8 mouse cellular contexts compared by ENCODE assay signal in the genomic region with DNA sequence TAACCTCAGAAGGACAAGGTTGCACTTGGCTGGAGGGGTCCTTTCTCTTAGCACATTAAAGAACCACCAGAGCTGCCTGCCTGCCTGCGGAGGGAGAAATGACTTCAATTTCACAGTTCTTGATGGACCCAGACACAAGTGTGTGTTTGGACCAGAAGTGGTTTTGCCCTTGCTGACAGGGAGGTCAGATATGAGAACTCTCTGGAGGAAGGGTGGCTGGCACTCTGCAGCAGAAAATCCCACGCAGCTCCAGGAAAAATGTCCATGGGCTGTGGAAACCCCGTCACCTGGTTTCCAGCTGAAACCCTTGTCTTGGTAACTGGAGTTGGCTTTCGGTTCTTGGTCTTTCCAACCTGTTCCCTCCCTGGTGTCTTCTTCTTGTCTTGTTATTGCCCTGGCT.
DNase-seq lines count a peak whose midpoint lies in the region; ATAC-seq and TF ChIP-seq lines count a peak whose summit lies in the region.

No protein-coding gene starts in this region.

- peaks cover 35% of the 10 kb centered on the region for H3K4me1 ChIP-seq in forebrain, embryonic 16.5 days (replicated peaks; ENCODE audit: control insufficient read depth, insufficient read depth, low read length)
- peaks cover 10% of the 10 kb centered on the region; the same call in 1 of the 2 replicates for H3K4me1 ChIP-seq in intestine, embryonic 16.5 days (ENCODE audit: control insufficient read depth, insufficient read depth, low read length)
- no peaks in the 10 kb centered on the region for H3K4me1 ChIP-seq in small intestine, adult 2 months (ENCODE audit: control insufficient read depth, insufficient read depth, insufficient read length, low read length)

- no peaks in the 10 kb centered on the region for H3K27me3 ChIP-seq in forebrain, embryonic 16.5 days (replicated peaks; ENCODE audit: control insufficient read depth, insufficient read depth, low read length)
- H3K27me3 ChIP-seq in intestine, embryonic 16.5 days (replicated peaks; ENCODE audit: control insufficient read depth, insufficient read depth, low read length): no peaks in the 10 kb centered on the region
- no peaks in the 10 kb centered on the region for H3K27me3 ChIP-seq in small intestine, adult 2 months (ENCODE audit: control insufficient read depth, insufficient read depth, low read length)

- 47% methylated on average over 4 of the region's 4 CpGs for WGBS in forebrain, embryonic 16.5 days
- 72% methylated on average over 4 of the region's 4 CpGs for WGBS in intestine, embryonic 16.5 days
- WGBS in small intestine, adult 2 months: 71% methylated on average over 4 of the region's 4 CpGs

- no peak for TF ChIP-seq POLR2A in small intestine, adult 2 months (IDR thresholded peaks at IDR 0.05; ENCODE audit: low read depth, low read length)

- peak; percentile 26 for DNase-seq in lung, adult 18-20 months
- no peak for DNase-seq in lung, postnatal 14 days
- DNase-seq in gastrocnemius, postnatal 4 days (ENCODE audit: low spot score in 2 of 2): no peak
- no peak for DNase-seq in right cerebral cortex, adult 2 months (ENCODE audit: low spot score in 2 of 2)
- no peak for DNase-seq in kidney, postnatal 36 days

- no peaks in the 10 kb centered on the region for H3K36me3 ChIP-seq in forebrain, embryonic 16.5 days (ENCODE audit: control insufficient read depth, insufficient read depth)
- no peaks in the 10 kb centered on the region for H3K36me3 ChIP-seq in intestine, embryonic 16.5 days (ENCODE audit: control insufficient read depth, insufficient read depth, low read length)
- H3K36me3 ChIP-seq in small intestine, adult 2 months (ENCODE audit: control insufficient read depth, insufficient read depth, low read length): no peaks in the 10 kb centered on the region

- H3K9me3 ChIP-seq in forebrain, embryonic 16.5 days (ENCODE audit: control insufficient read depth, low read length): no peaks in the 10 kb centered on the region
- no peaks in the 10 kb centered on the region for H3K9me3 ChIP-seq in intestine, embryonic 16.5 days (ENCODE audit: control insufficient read depth, low read length)

- H3K9ac ChIP-seq in forebrain, embryonic 16.5 days (replicated peaks; ENCODE audit: low read depth, low read length): no peak overlapping the region
- no peak overlapping the region for H3K9ac ChIP-seq in intestine, embryonic 16.5 days (ENCODE audit: low read depth, low read length)

- no peak for ATAC-seq in forebrain, embryonic 16.5 days
- no peak for ATAC-seq in intestine, embryonic 16.5 days

- H3K4me3 ChIP-seq in forebrain, embryonic 16.5 days (replicated peaks; ENCODE audit: low read length): no peak overlapping the region
- no peak overlapping the region for H3K4me3 ChIP-seq in intestine, embryonic 16.5 days (ENCODE audit: low read length)
- no peak overlapping the region for H3K4me3 ChIP-seq in small intestine, adult 2 months (ENCODE audit: low read depth, low read length)

- no peak overlapping the region; the same call in 1 of the 2 replicates for H3K4me2 ChIP-seq in forebrain, embryonic 16.5 days (ENCODE audit: low read length)
- H3K4me2 ChIP-seq in intestine, embryonic 16.5 days (ENCODE audit: low read depth, low read length): no peak overlapping the region

- peak overlapping the region; percentile 23; the same call in 1 of the 2 replicates for H3K27ac ChIP-seq in forebrain, embryonic 16.5 days (ENCODE audit: low read length)
- peak overlapping the region; percentile 74 for H3K27ac ChIP-seq in intestine, embryonic 16.5 days (ENCODE audit: low read length)
- H3K27ac ChIP-seq in small intestine, adult 2 months (ENCODE audit: insufficient read depth, low read depth, low read length): peak overlapping the region; percentile 35; the same call in 1 of the 2 replicates

- TF ChIP-seq CTCF in small intestine, adult 2 months (IDR thresholded peaks at IDR 0.05; ENCODE audit: extremely low read depth, insufficient read length, insufficient replicate concordance, low read depth, low read length): no peak

Comparison
In these comparisons a context has a peak if more than half of its experiments do, and no peak if none do; other contexts are left out.
1. DNase-seq: peak in lung, adult 18-20 months (2 of 2); none in lung, postnatal 14 days (single experiment), gastrocnemius, postnatal 4 days (0 of 2), right cerebral cortex, adult 2 months (0 of 2) and kidney, postnatal 36 days (0 of 2).
2. H3K27ac ChIP-seq: peak in every context shown above with its lines; median percentile 74 in intestine, embryonic 16.5 days; 35 in small intestine, adult 2 months; 23 in forebrain, embryonic 16.5 days.